Mouse (Mus musculus) embryonic facial prominence, embryonic 10.5 days (tissue): Measurements from ENCODE around the gene Hoxb4. TPM values are rescaled to one million over a fixed set of nuclear protein-coding genes. Genes with fewer than 3 reads are reported as not detected.

Source experiments
- DNase-seq: peaks from one replicate; pipeline ENCODE4 v3.0.0-alpha.2; 2017; ENCODE audit warnings: low spot score
- H3K27ac ChIP-seq: fragments of 300-500 bp; sonication (generic); replicated peaks from 2 replicates; pipeline ENCODE4 v1.5.1; 2016; ENCODE audit warnings: mild to moderate bottlenecking
- H3K27me3 ChIP-seq: fragments of 300-500 bp; sonication (generic); replicated peaks from 2 replicates; pipeline ENCODE4 v1.6.1; 2016; ENCODE audit warnings: low read depth, mild to moderate bottlenecking; ENCODE audit not compliant: poor library complexity, severe bottlenecking
- H3K36me3 ChIP-seq: fragments of 300-500 bp; sonication (generic); replicated peaks from 2 replicates; pipeline ENCODE4 v1.6.1; 2016; ENCODE audit warnings: mild to moderate bottlenecking, moderate library complexity
- H3K4me1 ChIP-seq: fragments of 300-500 bp; sonication (generic); 2 replicates; pipeline ENCODE4 v1.6.1; 2016
- H3K4me3 ChIP-seq: fragments of 300-500 bp; sonication (generic); 2 replicates; pipeline ENCODE4 v1.5.1; 2016; ENCODE audit warnings: mild to moderate bottlenecking, moderate library complexity
- H3K9me3 ChIP-seq: fragments of 300-500 bp; sonication (generic); 2 replicates; pipeline ENCODE4 v1.6.1; 2016; ENCODE audit warnings: mild to moderate bottlenecking
- WGBS: fragments of 180-500 bp; shearing (Covaris S2); methylation state at CpG from one replicate; pipeline ENCODE4 v1.1.7; 2016; 5-methylcytosine and 5-hydroxymethylcytosine counted together
- polyA plus RNA-seq: library from polyadenylated mRNA; unstranded; fragments of >200 nt; fragmentation: Nextera tagmentation; extraction: Ambion mirVana; gene quantifications from 2 replicates; pipeline ENCODE4 v1.2.1, GENCODE M21; 2016

The Hoxb4 gene
- polyA plus RNA-seq, 1 experiment from 2014 or later: 0.09 TPM

DNA sequence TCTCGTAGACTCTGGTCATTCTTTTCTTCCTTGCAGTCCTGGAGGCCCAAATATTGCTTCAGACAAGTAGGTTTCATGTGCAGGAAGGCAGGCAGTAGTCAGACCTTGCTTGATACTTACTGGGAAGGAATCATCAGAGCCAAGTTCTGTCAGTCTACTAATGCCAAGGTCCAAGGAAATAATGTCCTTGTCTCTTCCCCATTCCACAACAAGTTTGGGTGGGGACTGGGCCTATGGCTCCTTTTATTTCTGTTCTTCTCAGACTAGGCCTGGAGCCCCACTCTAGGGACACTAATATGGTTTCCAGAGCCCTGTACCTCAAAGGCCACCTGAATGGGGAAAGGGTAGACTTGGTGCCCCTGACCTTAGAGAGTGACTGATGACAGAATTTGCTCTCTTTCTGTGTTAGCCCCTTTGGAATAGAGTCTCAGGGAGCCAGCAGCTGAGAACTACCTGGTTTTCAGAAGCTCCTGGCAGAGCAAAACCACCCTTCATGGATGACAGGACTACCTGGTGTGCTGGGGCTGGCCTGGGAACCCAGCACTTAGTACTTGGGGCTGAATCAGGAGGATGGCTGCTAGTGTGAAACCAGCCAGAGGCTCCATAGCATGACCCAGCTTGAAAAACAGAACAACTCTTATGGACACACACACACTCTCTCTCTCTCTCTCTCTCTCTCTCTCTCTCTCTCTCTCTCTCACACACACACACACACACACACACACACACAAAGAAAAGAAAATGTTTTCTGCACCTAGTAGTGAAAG lies 29.4 kb upstream of the Hoxb4 start:
- WGBS: 14% methylated on average over 1 of the region's 1 CpGs
- no peak for DNase-seq
- no peak overlapping the region for H3K4me3 ChIP-seq
- no peak overlapping the region for H3K27ac ChIP-seq
- no peaks in the 10 kb centered on the region for H3K36me3 ChIP-seq
- peaks cover 15% of the 10 kb centered on the region for H3K4me1 ChIP-seq
- no peaks in the 10 kb centered on the region for H3K9me3 ChIP-seq
- peaks cover 100% of the 10 kb centered on the region for H3K27me3 ChIP-seq

- no peak for DNase-seq
- whole genome bisulfite sequencing: 2% methylated on average over 21 of the region's 21 CpGs
- Histone ChIP-seq H3K27me3 (peaks cover 100% of the 10 kb centered on the region), H3K4me1 (peaks cover 11% of the 10 kb centered on the region), H3K36me3 (no peaks in the 10 kb centered on the region), H3K27ac (no peak overlapping the region), H3K9me3 (no peaks in the 10 kb centered on the region), H3K4me3 (no peak overlapping the region)
These were observed 28.8 kb upstream of the Hoxb4 start for GRCm38 (mm10) chr11:96289293-96289692.

GRCm38 (mm10) chr11:96289837-96290236 lies 28.2 kb upstream of the Hoxb4 start:
- 7% methylated on average over 6 of the region's 6 CpGs for WGBS
- H3K27me3 ChIP-seq: peaks cover 100% of the 10 kb centered on the region
- no peak overlapping the region for H3K27ac ChIP-seq
- H3K9me3 ChIP-seq: no peaks in the 10 kb centered on the region
- peaks cover 8% of the 10 kb centered on the region; the same call in 1 of the 2 replicates for H3K4me1 ChIP-seq
- no peak overlapping the region for H3K4me3 ChIP-seq
- no peaks in the 10 kb centered on the region for H3K36me3 ChIP-seq
- no peak for DNase-seq

DNA sequence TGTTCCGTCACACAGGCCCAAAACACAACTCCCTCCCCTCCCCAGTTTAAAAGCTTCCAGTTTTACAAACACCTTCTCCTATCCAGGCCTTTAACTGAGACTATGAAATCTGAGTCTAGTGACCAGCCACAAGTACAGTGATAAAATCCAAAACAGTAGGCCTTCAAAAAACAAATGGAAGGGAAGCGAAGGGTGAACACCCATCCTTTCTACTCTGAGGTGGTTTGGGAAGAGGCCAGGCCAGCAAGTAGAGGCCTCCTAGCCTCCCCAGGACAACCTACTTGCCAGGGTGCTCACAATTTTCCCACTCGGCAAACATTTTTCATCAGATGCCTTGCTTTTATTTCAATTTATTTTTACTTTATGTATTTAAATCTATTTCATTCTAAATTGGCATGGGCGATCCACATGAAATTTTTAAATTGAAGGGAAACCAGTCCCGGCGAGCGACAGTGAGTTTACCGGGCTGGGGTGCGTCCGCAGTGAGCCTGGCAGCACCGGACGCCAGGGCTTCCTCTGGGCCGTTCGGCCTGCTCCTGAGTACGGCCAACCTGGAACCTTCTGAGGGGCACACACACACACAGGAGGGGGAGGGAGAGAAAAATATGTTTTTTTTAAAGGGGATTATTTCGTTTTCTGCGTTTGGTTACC lies 27.2 kb upstream of the Hoxb4 start:
- WGBS: 2% methylated on average over 17 of the region's 17 CpGs
- Histone ChIP-seq H3K36me3 (no peaks in the 10 kb centered on the region), H3K4me1 (peaks cover 5% of the 10 kb centered on the region; the same call in 1 of the 2 replicates), H3K27me3 (peaks cover 100% of the 10 kb centered on the region), H3K9me3 (no peaks in the 10 kb centered on the region), H3K27ac (no peak overlapping the region), H3K4me3 (no peak overlapping the region)
- no peak for DNase-seq

GRCm38 (mm10) chr11:96291681-96292564 lies 26.1 kb upstream of the Hoxb4 start, which contains the start of gene Hoxb6:
Gene Hoxb6 (plus strand): TSS chr11:96292476.
- Histone ChIP-seq H3K36me3 (no peaks in the 10 kb centered on the region), H3K4me1 (peaks cover 1% of the 10 kb centered on the region; the same call in 1 of the 2 replicates), H3K4me3 (no peak within 1 kb of the TSS), H3K27me3 (peaks cover 100% of the 10 kb centered on the region), H3K9me3 (no peaks in the 10 kb centered on the region), H3K27ac (no peak within 1 kb of the TSS)
- no peak for DNase-seq
- WGBS: 2% methylated on average over 22 of the region's 22 CpGs

- under 1% methylated on average over 12 of the region's 12 CpGs for WGBS
These were observed 25.3 kb upstream of the Hoxb4 start for GRCm38 (mm10) chr11:96292565-96293301.

GRCm38 (mm10) chr11:96293302-96293921 lies 24.7 kb upstream of the Hoxb4 start:
- Histone ChIP-seq H3K4me1 (no peaks in the 10 kb centered on the region), H3K27me3 (peaks cover 100% of the 10 kb centered on the region), H3K36me3 (no peaks in the 10 kb centered on the region), H3K4me3 (no peak overlapping the region), H3K27ac (no peak overlapping the region), H3K9me3 (no peaks in the 10 kb centered on the region)
- 1% methylated on average over 22 of the region's 22 CpGs for WGBS
- DNase-seq: no peak

More at GRCm38 (mm10) chr11:96292565-96293301, 25.3 kb upstream of the Hoxb4 start:
- no peaks in the 10 kb centered on the region for H3K4me1 ChIP-seq
- no peak for DNase-seq
- no peaks in the 10 kb centered on the region for H3K9me3 ChIP-seq
- H3K4me3 ChIP-seq: no peak overlapping the region
- H3K36me3 ChIP-seq: no peaks in the 10 kb centered on the region
- no peak overlapping the region for H3K27ac ChIP-seq
- peaks cover 100% of the 10 kb centered on the region for H3K27me3 ChIP-seq

DNA sequence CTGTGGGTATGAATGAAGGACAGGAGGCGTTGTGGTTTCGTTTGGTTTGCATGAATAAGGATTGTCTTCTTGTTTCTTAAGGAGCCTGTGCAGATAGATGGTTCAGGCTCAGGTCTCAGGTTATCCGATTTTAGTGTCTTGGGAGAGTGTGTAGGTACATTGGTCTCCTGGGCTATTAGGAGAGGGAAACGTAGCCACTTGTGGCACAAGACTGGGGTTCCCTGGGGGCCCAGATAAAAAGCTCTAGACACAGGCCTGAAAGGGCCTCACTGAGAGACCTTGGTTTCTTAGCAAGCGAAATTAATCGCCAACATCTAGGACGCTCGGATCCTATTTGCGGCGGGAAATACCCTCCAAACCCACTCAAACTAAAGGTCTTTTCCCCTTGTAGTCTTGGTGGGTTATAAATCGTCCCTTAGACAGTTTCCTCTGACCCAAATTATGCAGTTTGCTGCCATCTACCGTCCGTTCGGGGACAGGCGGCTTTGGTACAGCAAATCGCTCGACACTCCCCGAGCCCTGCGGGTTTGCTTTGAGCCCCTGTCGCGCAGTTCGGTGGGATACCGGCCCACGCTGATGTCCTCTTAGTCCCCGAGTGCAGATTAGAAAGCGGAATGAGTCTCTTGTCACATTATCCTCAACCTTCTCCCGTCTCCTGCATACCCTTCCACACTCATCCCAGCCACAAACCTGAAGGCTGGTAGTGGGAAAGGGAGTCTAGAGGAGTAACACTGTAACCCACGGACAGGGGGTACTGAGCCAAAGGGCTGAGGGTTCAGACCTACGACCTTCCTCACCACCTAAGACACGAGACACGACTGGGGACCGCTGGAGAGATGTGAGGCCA lies 23.6 kb upstream of the Hoxb4 start:
- Histone ChIP-seq H3K27me3 (peaks cover 100% of the 10 kb centered on the region), H3K4me1 (peaks cover 4% of the 10 kb centered on the region), H3K27ac (no peak overlapping the region), H3K4me3 (no peak overlapping the region), H3K36me3 (no peaks in the 10 kb centered on the region), H3K9me3 (no peaks in the 10 kb centered on the region)
- WGBS: under 1% methylated on average over 32 of the region's 32 CpGs
- DNase-seq: peak; percentile 82

DNA sequence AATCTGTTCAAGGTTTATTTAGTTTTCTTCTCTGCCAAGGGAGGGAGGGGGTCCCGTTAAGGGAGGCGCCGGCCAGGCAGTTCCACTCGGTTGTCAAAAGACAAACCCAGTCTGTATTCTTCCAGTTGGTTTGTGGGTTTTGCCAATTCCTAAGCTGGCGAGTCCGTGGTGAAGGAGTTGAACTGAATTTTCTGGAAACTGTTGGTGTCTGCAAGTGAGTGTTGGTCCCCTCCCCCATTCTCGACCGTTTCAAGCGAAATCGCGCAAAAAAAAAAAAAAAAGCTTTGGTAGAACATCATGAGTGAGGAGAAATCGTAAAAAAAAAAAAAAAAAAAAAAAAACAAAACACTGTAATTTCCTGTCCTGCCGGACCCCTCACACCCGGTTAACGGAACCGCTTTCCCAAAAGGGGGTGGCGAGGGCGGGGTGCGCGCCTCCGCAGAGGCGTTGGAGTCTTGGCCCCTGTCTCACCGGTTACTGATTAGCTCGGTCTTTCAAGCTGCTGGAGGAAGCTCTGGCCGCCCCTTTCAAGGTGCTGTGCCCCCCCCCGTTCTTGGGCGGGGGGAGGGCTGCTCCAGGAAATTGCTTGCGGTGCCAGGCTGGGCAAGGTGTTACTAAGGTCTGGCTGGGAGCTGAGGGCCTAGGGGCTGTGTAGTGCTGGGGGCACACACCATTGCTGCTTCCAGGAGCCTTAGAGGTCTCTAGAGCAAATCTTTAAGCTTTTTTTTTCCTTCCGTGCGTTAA lies 22.8 kb upstream of the Hoxb4 start:
- Histone ChIP-seq H3K4me3 (no peak overlapping the region), H3K27ac (no peak overlapping the region), H3K4me1 (peaks cover 6% of the 10 kb centered on the region), H3K9me3 (no peaks in the 10 kb centered on the region), H3K36me3 (no peaks in the 10 kb centered on the region), H3K27me3 (peaks cover 100% of the 10 kb centered on the region)
- 1% methylated on average over 30 of the region's 30 CpGs for WGBS
- DNase-seq: no peak

DNA sequence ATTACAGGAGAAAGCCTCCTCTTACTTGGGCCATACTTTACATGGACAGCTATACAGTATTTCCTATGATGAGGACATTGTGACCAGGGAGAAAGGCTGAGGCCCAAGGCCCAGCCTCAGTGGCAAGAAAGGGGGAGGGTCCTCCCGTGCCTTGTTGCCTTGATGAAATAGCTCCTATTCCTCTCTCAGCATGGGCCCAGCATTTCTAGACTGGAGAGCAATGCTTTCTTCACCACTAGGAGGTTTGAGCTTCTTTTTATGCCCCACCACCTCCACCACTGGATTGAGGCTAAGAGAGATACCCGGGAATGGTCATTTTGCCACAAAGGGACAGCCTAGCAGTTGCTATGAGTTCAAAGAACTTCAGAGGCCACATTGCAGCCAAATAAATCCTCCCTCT lies 21.1 kb upstream of the Hoxb4 start:
- Histone ChIP-seq H3K9me3 (no peaks in the 10 kb centered on the region), H3K36me3 (no peaks in the 10 kb centered on the region), H3K27ac (no peak overlapping the region), H3K4me1 (peaks cover 14% of the 10 kb centered on the region), H3K4me3 (no peak overlapping the region), H3K27me3 (peaks cover 100% of the 10 kb centered on the region)
- no peak for DNase-seq
- under 1% methylated on average over 2 of the region's 2 CpGs for WGBS
